Mouse (Mus musculus) liver, embryonic 14.5 days (tissue): ENCODE results near the gene Loxl4.

ENCODE experiments used
- CTCF ChIP-seq: IDR thresholded peaks from 2 replicates; pipeline ENCODE4 v1.5.1; 2016; ENCODE audit warnings: antibody characterized with exemption, low read depth, control low read depth
- EP300 ChIP-seq: IDR thresholded peaks from 2 replicates; pipeline ENCODE4 v1.6.1; 2016; ENCODE audit warnings: antibody characterized with exemption, low read depth

DNA sequence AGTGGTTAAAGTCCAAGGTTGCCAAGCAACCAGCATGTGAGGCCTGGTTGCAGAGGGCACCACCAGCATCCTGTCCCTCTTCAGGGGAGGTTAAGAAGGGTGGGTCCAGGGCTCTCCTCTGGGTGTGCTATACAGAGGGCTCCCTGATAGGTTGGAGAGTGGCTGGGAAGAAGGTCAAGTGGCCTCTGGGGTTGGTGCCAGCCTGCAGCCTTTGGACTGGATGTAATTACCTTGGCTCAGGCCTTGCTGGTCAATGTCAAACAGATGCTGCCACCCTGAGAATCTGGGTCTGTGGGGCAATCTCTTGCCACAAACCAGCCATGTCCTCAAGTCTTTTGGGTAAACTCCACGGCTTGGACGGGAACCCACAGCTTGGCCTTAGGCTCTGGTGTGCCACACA, 11.2 kb downstream of the Loxl4 start:
- TF ChIP-seq CTCF (no peak), EP300 (no peak)
